Mouse (Mus musculus) testis, adult 2 months (tissue): Measurements from ENCODE around the gene Lmntd1.

ENCODE experiments used
- CTCF ChIP-seq: fragments of 200-500 bp; IDR thresholded peaks from 2 replicates; pipeline ENCODE4 v1.5.1; 2012; ENCODE audit warnings: low read depth, mild to moderate bottlenecking, inconsistent platforms, low read length, moderate library complexity; ENCODE audit not compliant: control insufficient read depth, insufficient read depth, insufficient replicate concordance
- POLR2A ChIP-seq: fragments of 200-500 bp; IDR thresholded peaks from 2 replicates; pipeline ENCODE4 v1.6.1; 2012; ENCODE audit warnings: low read depth, mild to moderate bottlenecking, inconsistent platforms, low read length, moderate library complexity; ENCODE audit not compliant: control insufficient read depth

DNA sequence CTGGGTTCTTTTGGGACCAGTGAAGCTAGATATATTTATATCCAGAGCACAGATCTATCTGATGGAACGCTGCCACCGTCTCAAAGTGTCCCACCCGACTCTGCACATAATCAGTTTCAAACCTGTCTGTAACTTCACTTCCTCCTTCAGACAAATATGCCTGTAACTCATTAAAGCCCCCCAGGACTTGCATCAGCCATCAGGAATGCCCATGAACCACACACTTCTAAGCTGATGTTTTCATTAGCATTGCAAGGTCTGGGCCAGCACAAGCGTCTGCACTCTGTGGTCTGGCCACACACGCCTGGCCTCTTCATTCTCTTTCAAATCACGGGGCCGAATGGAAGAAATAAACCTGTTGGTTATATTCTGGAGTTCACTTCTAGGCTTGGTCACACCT lies 250.4 kb downstream of the Lmntd1 start:
- TF ChIP-seq POLR2A (no peak), CTCF (no peak)
